Mouse (Mus musculus) forebrain, embryonic 12.5 days (tissue): ENCODE measurements at regions not wholly inside any gene's neighbourhood (a gene's known extent, or its start where the extent isn't known, plus 50 kb on each side); places are given as distances from the start of the nearest gene placed in this dataset.

Experiments used
- ATAC-seq: fragments of 200-750 bp; cut with Nextera tagmentation; 2 replicates; pipeline ENCODE4 v1.8.0; 2017; ENCODE audit warnings: moderate TSS enrichment; ENCODE audit not compliant: low FRiP score
- H3K27ac ChIP-seq: fragments of 300-500 bp; sonication (generic); 2 replicates; pipeline ENCODE4 v1.5.1; 2016; ENCODE audit warnings: mild to moderate bottlenecking
- H3K27me3 ChIP-seq: fragments of 300-500 bp; sonication (generic); 2 replicates; pipeline ENCODE4 v1.6.1; 2016; ENCODE audit warnings: mild to moderate bottlenecking
- H3K36me3 ChIP-seq: fragments of 300-500 bp; sonication (generic); replicated peaks from 2 replicates; pipeline ENCODE4 v1.6.1; 2016; ENCODE audit warnings: mild to moderate bottlenecking
- H3K4me1 ChIP-seq: fragments of 300-500 bp; sonication (generic); 2 replicates; pipeline ENCODE4 v1.6.1; 2016
- H3K4me2 ChIP-seq: fragments of 300-500 bp; sonication (generic); 2 replicates; pipeline ENCODE4 v1.6.1; 2016; ENCODE audit warnings: mild to moderate bottlenecking, moderate library complexity
- H3K4me3 ChIP-seq: fragments of 300-500 bp; sonication (generic); replicated peaks from 2 replicates; pipeline ENCODE4 v1.5.1; 2016; ENCODE audit warnings: mild to moderate bottlenecking
- H3K9ac ChIP-seq: fragments of 300-500 bp; sonication (generic); 2 replicates; pipeline ENCODE4 v1.6.1; 2016; ENCODE audit warnings: mild to moderate bottlenecking
- H3K9me3 ChIP-seq: fragments of 300-500 bp; sonication (generic); 2 replicates; pipeline ENCODE4 v1.6.1; 2016
- WGBS: fragments of 180-500 bp; shearing (Covaris S2); methylation state at CpG from one replicate; pipeline ENCODE4 v1.1.7; 2016; 5-methylcytosine and 5-hydroxymethylcytosine counted together

GRCm38 (mm10) chr12:14212618-14213017, 60.8 kb upstream of the Fam84a start:
- no peak overlapping the region for H3K27ac ChIP-seq

GRCm38 (mm10) chr12:14209881-14210280, 58.0 kb upstream of the Fam84a start:
- H3K9me3 ChIP-seq, result no peaks in the 10 kb centered on the region
- no peak overlapping the region for H3K4me2 ChIP-seq
- H3K9ac ChIP-seq, result no peak overlapping the region
- H3K4me1 ChIP-seq, result no peaks in the 10 kb centered on the region
- no peaks in the 10 kb centered on the region for H3K27me3 ChIP-seq
- no peak overlapping the region for H3K4me3 ChIP-seq
- H3K27ac ChIP-seq, result no peak overlapping the region
- ATAC-seq, result no peak
- H3K36me3 ChIP-seq, result no peaks in the 10 kb centered on the region

More at GRCm38 (mm10) chr12:14212618-14213017, 60.8 kb upstream of the Fam84a start:
- Histone ChIP-seq H3K36me3 (no peaks in the 10 kb centered on the region), H3K4me2 (no peak overlapping the region), H3K9ac (no peak overlapping the region), H3K27me3 (no peaks in the 10 kb centered on the region), H3K4me1 (no peaks in the 10 kb centered on the region), H3K4me3 (no peak overlapping the region), H3K9me3 (no peaks in the 10 kb centered on the region)
- ATAC-seq, result no peak
- WGBS, result 89% methylated on average over 3 of the region's 3 CpGs

GRCm38 (mm10) chr12:14207288-14207687, 55.4 kb upstream of the Fam84a start:
- 57% methylated on average over 1 of the region's 1 CpGs for WGBS
- Histone ChIP-seq H3K4me3 (no peak overlapping the region), H3K27ac (no peak overlapping the region), H3K4me1 (no peaks in the 10 kb centered on the region), H3K27me3 (no peaks in the 10 kb centered on the region), H3K4me2 (no peak overlapping the region), H3K36me3 (no peaks in the 10 kb centered on the region), H3K9ac (no peak overlapping the region), H3K9me3 (no peaks in the 10 kb centered on the region)
- ATAC-seq, result no peak

- H3K9me3 ChIP-seq, result no peaks in the 10 kb centered on the region
- H3K4me1 ChIP-seq, result no peaks in the 10 kb centered on the region
- no peak overlapping the region for H3K27ac ChIP-seq
- H3K27me3 ChIP-seq, result no peaks in the 10 kb centered on the region
- H3K4me2 ChIP-seq, result no peak overlapping the region
- no peak overlapping the region for H3K4me3 ChIP-seq
- H3K36me3 ChIP-seq, result no peaks in the 10 kb centered on the region
- WGBS, result 93% methylated on average over 1 of the region's 1 CpGs
- no peak for ATAC-seq
- H3K9ac ChIP-seq, result no peak overlapping the region
Observed at GRCm38 (mm10) chr12:14204491-14204890, 52.6 kb upstream of the Fam84a start.
